Mouse (Mus musculus): ENCODE data around the gene Asb7.

DNA sequence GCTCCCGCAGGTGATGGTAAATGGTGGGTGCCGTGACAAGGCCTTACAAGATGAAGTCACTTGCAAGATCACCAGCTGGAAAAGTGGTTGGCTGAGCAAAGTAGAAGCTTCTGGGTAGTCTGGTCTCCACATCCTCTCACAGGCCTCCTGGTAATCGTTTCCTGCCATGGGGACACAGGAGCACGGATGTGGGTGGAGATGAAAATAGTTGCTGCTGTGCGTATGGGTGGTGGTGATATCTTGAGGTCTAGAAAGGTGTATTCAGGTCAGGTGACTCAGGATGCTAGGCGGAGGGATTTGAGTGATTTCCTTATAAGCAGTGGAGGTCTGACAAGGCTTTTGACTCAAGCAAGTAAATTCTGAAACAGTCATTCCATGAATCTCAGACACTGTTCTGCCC lies 35.6 kb upstream of the Asb7 start:
- no peak for TF ChIP-seq CTCF (conservative IDR thresholded peaks at IDR 0.05; ENCODE audit: low read length)
- no peak for TF ChIP-seq NANOG (IDR thresholded peaks at IDR 0.05; ENCODE audit: borderline replicate concordance, low read length)
- TF ChIP-seq POU5F1 (IDR thresholded peaks at IDR 0.05; ENCODE audit: borderline replicate concordance, low read length): no peak
